Mouse (Mus musculus) kidney, postnatal 4 days (tissue): ENCODE measurements at regions not wholly inside any gene's neighbourhood (a gene's known extent, or its start where the extent isn't known, plus 50 kb on each side); places are given as distances from the start of the nearest gene placed in this dataset.

Source experiments
- DNase-seq, 2 experiments: peaks; one replicate each; pipeline ENCODE4 v3.0.0; 2021; ENCODE audit warnings: mixed read lengths in 2 of 2

GRCm38 (mm10) chr6:34246512-34246911, 69.6 kb upstream of the Slc35b4 start:
- DNase-seq, result no peak

GRCm38 (mm10) chr6:34243001-34243400, 66.1 kb upstream of the Slc35b4 start:
- no peak for DNase-seq

DNA sequence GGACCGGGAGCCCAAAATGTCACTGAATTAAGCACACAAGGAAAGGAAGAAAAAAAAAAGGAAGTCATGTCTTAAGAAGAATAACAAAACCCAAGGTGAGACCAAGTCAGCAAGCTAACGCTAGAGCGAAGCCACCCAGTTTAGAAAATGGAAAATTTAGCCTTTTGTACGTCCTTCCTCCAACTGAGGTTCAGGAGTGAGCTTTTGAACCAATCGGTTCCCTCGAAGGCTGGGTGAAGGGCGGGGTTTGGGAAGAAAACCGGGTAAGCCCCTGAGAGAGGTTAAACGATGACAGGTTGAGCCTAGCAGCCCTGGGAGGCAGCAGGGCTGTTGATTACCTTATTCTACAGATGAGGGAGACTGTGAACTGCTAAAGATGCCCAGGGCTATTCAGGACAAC, 65.6 kb upstream of the Slc35b4 start:
- DNase-seq, result no peak

DNA sequence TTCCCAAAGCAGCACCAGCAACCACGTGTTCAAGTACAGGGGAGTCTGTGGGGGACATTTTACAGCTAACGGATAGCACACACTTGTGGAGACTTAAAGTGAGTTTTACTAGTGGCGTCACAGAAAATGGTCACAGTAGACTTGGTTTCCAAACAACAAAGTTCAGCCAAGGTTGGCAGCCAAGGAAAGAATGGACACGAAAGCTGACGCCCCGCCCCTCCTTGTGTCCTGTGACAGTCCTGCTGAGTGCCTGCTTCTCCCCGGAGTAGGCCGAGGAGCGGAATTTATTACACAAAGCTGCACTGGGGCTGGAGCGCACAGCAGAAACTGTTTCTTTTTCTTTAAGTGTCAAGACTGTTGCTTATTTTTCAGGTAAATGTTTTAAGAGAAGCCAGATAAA, 58.2 kb upstream of the Slc35b4 start:
- DNase-seq, result peak; percentile 23 to 42

- no peak for DNase-seq
Measured at GRCm38 (mm10) chr6:34234443-34235020, 57.6 kb upstream of the Slc35b4 start.

GRCm38 (mm10) chr6:34230768-34231381, 54.0 kb upstream of the Slc35b4 start:
- DNase-seq, result peak; percentile 70 to 75

DNA sequence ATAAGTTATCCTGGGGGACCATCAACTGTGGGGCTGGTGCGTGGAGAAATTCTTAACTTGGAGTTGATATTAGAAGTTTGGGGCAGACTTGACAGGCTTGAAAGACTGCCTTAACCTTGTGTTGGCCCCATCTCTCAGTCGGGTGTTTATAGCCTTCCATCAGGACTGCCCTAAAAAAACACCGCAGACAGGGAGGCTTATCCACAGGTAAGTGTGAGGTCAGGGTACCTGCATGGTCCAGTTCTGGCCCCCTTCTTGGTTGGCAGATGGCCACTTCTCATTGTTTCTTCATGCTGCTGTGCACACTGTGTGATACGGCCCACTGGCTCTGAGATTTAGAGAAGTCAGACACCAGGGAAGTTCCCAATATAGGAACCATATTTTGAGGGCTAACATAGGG, 50.2 kb upstream of the Slc35b4 start:
- peak in 1 of 2 experiments; percentile 20 for DNase-seq
